Mouse (Mus musculus) kidney, adult 9 months (tissue): ENCODE measurements at regions not wholly inside any gene's neighbourhood (a gene's known extent, or its start where the extent isn't known, plus 50 kb on each side); places are given as distances from the start of the nearest gene placed in this dataset.
A peak's percentile ranks its signal among the peaks of the same experiment; 100 is the strongest.

Experiments used
- DNase-seq: peaks from one replicate; pipeline ENCODE4 v3.0.0; 2022

DNA sequence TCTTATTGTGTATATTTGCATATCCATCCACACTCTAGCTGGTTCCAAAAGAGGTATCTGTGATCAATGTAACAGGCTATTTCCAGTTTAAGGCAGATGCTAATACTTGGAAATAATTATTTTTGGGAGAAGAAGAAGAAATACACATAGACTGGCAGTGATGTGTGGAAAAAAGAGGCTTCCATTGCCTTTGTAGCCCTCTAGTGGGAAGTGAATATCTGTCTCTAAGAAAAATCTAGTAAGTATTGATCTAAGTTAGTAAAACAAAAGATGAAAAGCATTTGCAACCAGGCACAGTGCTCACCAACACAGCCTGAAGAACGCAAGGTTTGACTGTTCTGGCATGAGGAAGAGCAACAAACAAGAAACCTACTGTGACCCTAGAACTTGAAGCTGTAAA lies 488.9 kb upstream of the Crim1 start:
- no peak for DNase-seq

DNA sequence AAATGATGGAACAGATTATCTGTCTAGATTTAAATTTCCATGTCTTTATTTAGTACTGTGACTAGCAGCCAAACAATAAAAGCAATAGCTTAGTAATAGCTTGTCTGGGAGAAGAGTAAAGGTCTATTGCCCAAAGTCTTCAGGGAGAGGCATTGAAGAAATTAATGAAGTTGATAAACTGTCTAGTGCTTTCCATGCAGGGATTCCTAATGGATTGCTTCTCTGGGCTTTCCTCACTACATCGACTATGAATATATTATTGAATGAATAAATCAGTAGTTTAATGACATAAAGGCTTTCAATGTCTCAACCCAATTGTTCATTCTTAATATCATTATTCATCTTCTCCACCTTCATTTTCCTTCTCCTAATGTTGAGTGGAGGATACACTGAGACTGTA lies 487.9 kb upstream of the Crim1 start:
- no peak for DNase-seq

DNA sequence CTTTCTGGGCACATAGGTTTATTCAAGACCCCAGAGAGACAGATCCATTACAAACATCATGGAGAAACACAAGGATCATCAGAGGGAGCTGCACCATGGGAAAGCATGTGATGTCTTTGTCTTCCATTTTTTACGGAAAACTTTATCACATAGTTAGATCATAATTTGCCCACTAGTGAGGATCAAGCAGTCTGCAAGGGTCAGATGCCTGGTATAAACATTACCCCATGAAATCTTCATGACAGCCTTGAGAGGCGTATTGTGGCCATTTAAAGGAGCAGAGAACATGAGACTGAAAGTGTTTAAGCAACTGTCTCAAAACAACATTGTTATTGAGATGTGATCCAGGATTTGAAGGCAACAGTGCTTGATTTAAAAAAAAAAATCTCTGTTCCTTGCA lies 481.6 kb upstream of the Crim1 start:
- no peak for DNase-seq

DNA sequence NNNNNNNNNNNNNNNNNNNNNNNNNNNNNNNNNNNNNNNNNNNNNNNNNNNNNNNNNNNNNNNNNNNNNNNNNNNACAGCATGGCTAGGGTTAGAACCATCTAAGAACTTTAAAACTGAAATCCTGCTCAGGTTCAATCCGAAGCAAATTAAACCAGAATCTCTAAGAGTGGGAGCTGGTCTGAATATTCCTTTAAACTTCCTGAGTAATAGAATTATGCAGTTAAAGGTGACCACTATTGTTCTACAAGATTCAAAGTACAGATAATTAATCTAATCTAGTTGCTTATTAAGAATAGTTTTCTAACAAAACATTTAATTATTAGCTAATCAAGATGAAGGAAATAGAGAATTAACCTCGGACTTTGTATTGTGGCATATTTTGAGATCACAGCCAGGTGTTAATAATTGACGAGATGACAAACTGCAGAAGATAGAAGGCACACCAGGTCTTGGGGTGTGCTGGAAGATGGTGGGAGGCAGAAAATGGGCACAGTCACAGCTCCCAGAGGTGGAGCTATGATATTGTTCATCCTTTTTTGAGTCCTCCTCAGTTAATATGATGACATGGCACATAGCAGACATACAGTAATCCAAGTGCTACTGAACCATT lies 465.5 kb upstream of the Crim1 start:
- DNase-seq: peak; percentile 77
